Mouse (Mus musculus) cortical plate, adult 2 months (tissue): Measurements from ENCODE around the gene Aifm3.

Experiments used
- CTCF ChIP-seq: fragments of 200-500 bp; IDR thresholded peaks from 2 replicates; pipeline ENCODE4 v1.5.1; 2011; ENCODE audit warnings: mild to moderate bottlenecking, control low read depth, low read length; ENCODE audit not compliant: insufficient read depth; ENCODE audit errors: extremely low read depth
- POLR2A ChIP-seq: fragments of 200-500 bp; IDR thresholded peaks from 2 replicates; pipeline ENCODE4 v1.6.1; 2011; ENCODE audit warnings: mild to moderate bottlenecking, low read length, control low read depth; ENCODE audit not compliant: insufficient read depth; ENCODE audit errors: extremely low read depth

- TF ChIP-seq CTCF (no peak), POLR2A (no peak)
These were observed 47.2 kb downstream of the Aifm3 start for GRCm38 (mm10) chr16:17536584-17536983.
